Mouse (Mus musculus) pancreas, adult 10 weeks (tissue): Measurements from ENCODE around the gene Elk3. TPM values are rescaled to one million over a fixed set of nuclear protein-coding genes. Genes with fewer than 3 reads are reported as not detected.

ENCODE experiments used
- polyA plus RNA-seq: library from polyadenylated mRNA; stranded (reverse); fragments of 350-450 nt; fragmentation: Illumina TruSeq; extraction: RNeasy Lipid Tissue Mini Kit (QIAGEN cat#74804); gene quantifications from one replicate; pipeline ENCODE4 v1.2.3, GENCODE M21; 2015; ENCODE audit warnings: low read depth, low replicate concordance; ENCODE audit not compliant: insufficient read depth

Elk3 gene
- polyA plus RNA-seq: 14.0 TPM

DNA sequence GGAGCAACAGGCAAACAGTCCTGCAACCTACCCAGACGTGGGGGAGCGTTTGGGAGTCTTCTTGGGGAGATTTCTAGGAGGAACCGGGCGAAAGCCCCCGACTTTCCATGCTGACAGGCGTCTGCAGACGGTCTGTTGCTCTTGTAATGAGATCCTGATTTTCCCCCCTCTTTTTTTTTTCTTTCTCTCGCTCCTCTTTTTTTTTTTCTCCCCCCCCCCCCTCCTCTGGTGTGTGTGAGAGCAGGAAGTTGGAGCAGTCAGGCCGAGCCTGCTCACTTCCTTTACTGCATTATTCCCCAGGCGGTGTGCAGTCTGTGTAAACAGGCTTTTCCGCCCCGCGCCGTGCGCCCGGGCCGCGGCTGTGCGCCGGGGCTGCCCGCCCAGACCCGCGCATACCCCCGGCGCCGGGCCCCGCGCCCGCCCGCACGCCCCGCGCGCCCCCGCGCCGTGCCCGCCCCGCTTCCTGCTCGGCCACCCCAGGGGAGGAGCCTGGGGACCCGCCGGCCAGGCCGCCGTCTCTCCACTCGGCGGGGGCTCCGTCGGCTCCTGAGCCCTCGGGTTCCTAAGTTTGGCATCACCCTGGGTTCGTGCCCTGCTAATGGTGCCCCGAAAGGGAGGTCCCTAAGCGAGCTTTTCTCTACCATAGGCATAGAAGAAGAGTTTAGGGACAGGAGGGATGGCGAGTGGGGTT, at the start of gene Elk3:
Gene Elk3 (minus strand): TSS at position 415 of the 691 bp plus-strand sequence.

Other genes starting within 250 kb of the Elk3 start
- not detected for gene Cfap54, start 229.5 kb downstream of the Elk3 start, polyA plus RNA-seq
- 6.1 TPM for gene Cdk17, start 150.3 kb downstream of the Elk3 start, polyA plus RNA-seq
- 21.1 TPM for gene Lta4h, start 142.3 kb upstream of the Elk3 start, polyA plus RNA-seq
- gene Hal, start 177.6 kb upstream of the Elk3 start, polyA plus RNA-seq: not detected
- gene Amdhd1, start 228.9 kb upstream of the Elk3 start, polyA plus RNA-seq: not detected
- not detected for gene Ccdc38, start 229.5 kb upstream of the Elk3 start, polyA plus RNA-seq